Mouse (Mus musculus) heart, embryonic 14.5 days (tissue): ENCODE measurements at regions not wholly inside any gene's neighbourhood (a gene's known extent, or its start where the extent isn't known, plus 50 kb on each side); places are given as distances from the start of the nearest gene placed in this dataset.

Experiments
- ATAC-seq: fragments of 200-750 bp; cut with Nextera tagmentation; 2 replicates; pipeline ENCODE4 v1.8.0; 2017; ENCODE audit warnings: low read depth, moderate TSS enrichment; ENCODE audit not compliant: insufficient number of reproducible peaks, insufficient read depth, low FRiP score
- H3K27ac ChIP-seq, 2 experiments: fragments of 200-500 bp in 1 of 2; fragments of 300-500 bp in 1 of 2; sonication (generic) in 1 of 2; replicated peaks in 1 of 2; 2 replicates each; pipeline ENCODE4 v1.5.1; 2012 to 2014; ENCODE audit warnings: low read depth in 2 of 2, low read length in 2 of 2, control low read depth in 1 of 2, mild to moderate bottlenecking in 1 of 2, mixed read lengths in 1 of 2; ENCODE audit not compliant: control insufficient read depth in 1 of 2, insufficient read depth in 1 of 2
- H3K27me3 ChIP-seq: fragments of 300-500 bp; sonication (generic); 2 replicates; pipeline ENCODE4 v1.6.1; 2014; ENCODE audit warnings: mild to moderate bottlenecking, low read length, control low read depth; ENCODE audit not compliant: control insufficient read depth, insufficient read depth
- H3K36me3 ChIP-seq: fragments of 300-500 bp; sonication (generic); 2 replicates; pipeline ENCODE4 v1.6.1; 2014; ENCODE audit warnings: mild to moderate bottlenecking, control low read depth, low read length, mixed read lengths; ENCODE audit not compliant: control insufficient read depth, insufficient read depth
- H3K4me1 ChIP-seq, 2 experiments: fragments of 200-500 bp in 1 of 2; fragments of 300-500 bp in 1 of 2; sonication (generic) in 1 of 2; 2 replicates each; pipeline ENCODE4 v1.6.1; 2012 to 2014; ENCODE audit warnings: low read length in 2 of 2, control low read depth in 1 of 2, mixed read lengths in 1 of 2; ENCODE audit not compliant: control insufficient read depth in 2 of 2, insufficient read depth in 2 of 2
- H3K4me2 ChIP-seq: fragments of 300-500 bp; sonication (generic); 2 replicates; pipeline ENCODE4 v1.6.1; 2014; ENCODE audit warnings: mild to moderate bottlenecking, low read length
- H3K4me3 ChIP-seq, 2 experiments: fragments of 200-500 bp in 1 of 2; fragments of 300-500 bp in 1 of 2; sonication (generic) in 1 of 2; 2 replicates each; pipeline ENCODE4 v1.5.1; 2012 to 2014; ENCODE audit warnings: low read length in 2 of 2, mild to moderate bottlenecking in 2 of 2, control low read depth in 1 of 2, low read depth in 1 of 2, moderate library complexity in 1 of 2; ENCODE audit not compliant: control insufficient read depth in 1 of 2, insufficient read depth in 1 of 2
- H3K9ac ChIP-seq: fragments of 300-500 bp; sonication (generic); 2 replicates; pipeline ENCODE4 v1.6.1; 2014; ENCODE audit warnings: mild to moderate bottlenecking, low read length
- H3K9me3 ChIP-seq: fragments of 300-500 bp; sonication (generic); 2 replicates; pipeline ENCODE4 v1.6.1; 2016; ENCODE audit warnings: low read length, control low read depth; ENCODE audit not compliant: control insufficient read depth
- WGBS: fragments of 180-500 bp; shearing (Covaris S2); extraction: QIAGEN DNeasy Blood & Tissue Kit; methylation state at CpG from one replicate; pipeline ENCODE4 v1.1.7; 2014; 5-methylcytosine and 5-hydroxymethylcytosine counted together

DNA sequence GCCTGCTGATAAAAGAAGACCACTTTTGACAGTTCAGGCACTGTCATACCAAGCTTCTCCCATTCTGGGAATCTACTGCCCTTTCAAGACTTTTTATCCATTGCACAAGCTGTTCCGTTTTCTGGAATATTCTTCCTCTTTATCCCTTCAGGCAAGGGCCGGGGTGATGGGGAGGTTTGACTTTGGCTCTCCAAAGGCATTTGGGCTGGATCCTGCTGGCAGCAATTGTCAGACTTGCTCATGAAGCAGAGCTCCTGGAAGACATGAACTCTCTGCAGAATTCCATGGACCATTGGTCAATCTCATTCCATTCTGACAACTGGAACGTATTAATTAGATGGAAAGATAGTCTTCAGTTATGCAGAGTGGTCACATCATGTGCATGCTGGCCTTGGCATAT, 146.6 kb downstream of the Ptpn20 start:
- Histone ChIP-seq H3K4me2 (no peak overlapping the region), H3K36me3 (no peaks in the 10 kb centered on the region), H3K4me1 (no peaks in the 10 kb centered on the region), H3K4me3 (no peak overlapping the region), H3K9ac (no peak overlapping the region), H3K27me3 (no peaks in the 10 kb centered on the region), H3K9me3 (no peaks in the 10 kb centered on the region), H3K27ac (no peak overlapping the region)
- no peak for ATAC-seq
- 80% methylated on average over 3 of the region's 3 CpGs for WGBS

DNA sequence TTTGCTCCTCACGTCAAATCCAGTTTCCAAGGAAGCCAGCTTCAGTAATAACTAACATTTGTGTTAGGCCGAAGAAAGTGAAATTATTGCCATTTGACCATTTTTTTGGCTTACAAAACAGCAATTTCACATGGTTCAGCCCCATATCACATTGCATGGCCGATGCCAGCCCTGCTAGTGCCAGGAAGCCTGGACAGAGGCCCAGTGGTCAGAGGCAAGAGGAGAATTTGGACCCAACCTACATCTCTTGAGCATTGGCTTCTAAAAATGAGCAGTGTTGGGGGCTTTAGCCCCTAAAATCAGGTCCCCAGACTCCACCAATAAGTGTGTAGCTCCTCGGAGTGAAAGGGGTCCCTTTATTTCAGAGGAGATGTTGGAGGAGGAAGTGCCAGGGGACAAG, 157.2 kb downstream of the Ptpn20 start:
- Histone ChIP-seq H3K4me2 (no peak overlapping the region), H3K27ac (no peak overlapping the region), H3K4me3 (no peak overlapping the region), H3K27me3 (no peaks in the 10 kb centered on the region), H3K36me3 (no peaks in the 10 kb centered on the region), H3K9me3 (no peaks in the 10 kb centered on the region), H3K9ac (no peak overlapping the region), H3K4me1 (no peaks in the 10 kb centered on the region)
- no peak for ATAC-seq
- 76% methylated on average over 4 of the region's 4 CpGs for WGBS

GRCm38 (mm10) chr14:33759656-33760055, 163.7 kb upstream of the Gdf10 start:
- Histone ChIP-seq H3K4me3 (no peak overlapping the region), H3K4me1 (no peaks in the 10 kb centered on the region), H3K27ac (no peak overlapping the region), H3K27me3 (no peaks in the 10 kb centered on the region), H3K9ac (no peak overlapping the region), H3K4me2 (no peak overlapping the region), H3K9me3 (peaks cover 7% of the 10 kb centered on the region), H3K36me3 (no peaks in the 10 kb centered on the region)
- WGBS = 62% methylated on average over 7 of the region's 7 CpGs
- ATAC-seq = no peak

DNA sequence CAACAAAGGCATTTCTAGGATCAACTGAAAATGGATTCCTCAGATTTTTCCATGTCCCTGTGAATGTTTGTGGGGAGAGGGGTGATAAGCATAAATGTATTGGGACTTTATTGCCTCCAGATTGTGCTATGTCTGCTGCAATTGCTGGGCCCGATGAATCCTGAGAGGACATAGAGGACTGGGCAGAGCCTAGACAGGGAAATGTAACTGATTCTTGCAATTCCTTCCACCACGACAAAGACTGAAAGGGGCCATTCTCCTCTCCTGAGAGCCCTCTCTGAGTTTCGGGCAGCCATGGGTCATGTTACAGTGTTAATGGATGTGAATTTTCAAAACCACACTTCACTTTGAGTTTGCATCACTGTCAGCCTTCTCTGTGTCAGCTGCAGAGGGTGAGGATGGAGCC, 159.7 kb upstream of the Gdf10 start:
- Histone ChIP-seq H3K27ac (no peak overlapping the region), H3K4me3 (no peak overlapping the region), H3K27me3 (no peaks in the 10 kb centered on the region), H3K9ac (no peak overlapping the region), H3K9me3 (no peaks in the 10 kb centered on the region), H3K36me3 (no peaks in the 10 kb centered on the region), H3K4me1 (no peaks in the 10 kb centered on the region), H3K4me2 (no peak overlapping the region)
- no peak for ATAC-seq
- 61% methylated on average over 3 of the region's 3 CpGs for WGBS

- ATAC-seq = no peak
- Histone ChIP-seq H3K4me2 (no peak overlapping the region), H3K4me1 (no peaks in the 10 kb centered on the region), H3K27ac (no peak overlapping the region), H3K9ac (no peak overlapping the region), H3K9me3 (no peaks in the 10 kb centered on the region), H3K36me3 (no peaks in the 10 kb centered on the region), H3K4me3 (no peak overlapping the region), H3K27me3 (no peaks in the 10 kb centered on the region)
- WGBS = 54% methylated on average over 1 of the region's 1 CpGs
Observed at GRCm38 (mm10) chr14:33765767-33766166, 157.6 kb upstream of the Gdf10 start.

DNA sequence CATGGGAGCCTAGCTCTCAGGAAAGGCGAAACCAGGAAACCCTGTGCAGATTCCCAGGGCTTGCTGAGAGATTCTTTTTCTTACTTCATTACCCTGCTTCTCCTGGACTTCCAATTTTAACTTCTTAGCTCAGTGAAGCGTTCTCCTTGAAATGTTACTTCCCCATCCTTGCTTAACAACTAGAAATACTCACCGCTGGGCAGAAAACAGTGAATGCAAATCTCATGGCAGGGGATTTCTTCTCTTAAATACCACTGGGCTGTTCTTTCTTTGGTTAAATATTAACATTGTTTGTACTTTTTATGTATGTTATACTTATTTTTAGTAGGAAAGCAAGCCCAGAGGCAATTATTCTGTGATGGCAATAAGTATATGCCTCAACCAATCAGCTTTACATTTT, 151.0 kb upstream of the Gdf10 start:
- no peaks in the 10 kb centered on the region for H3K9me3 ChIP-seq
- H3K4me3 ChIP-seq = no peak overlapping the region
- no peaks in the 10 kb centered on the region for H3K27me3 ChIP-seq
- ATAC-seq = no peak
- H3K27ac ChIP-seq = no peak overlapping the region
- no peak overlapping the region for H3K4me2 ChIP-seq
- no peak overlapping the region for H3K9ac ChIP-seq
- 89% methylated on average over 3 of the region's 3 CpGs for WGBS
- no peaks in the 10 kb centered on the region for H3K36me3 ChIP-seq
- no peaks in the 10 kb centered on the region for H3K4me1 ChIP-seq

GRCm38 (mm10) chr14:33789556-33789955, 133.8 kb upstream of the Gdf10 start:
- Histone ChIP-seq H3K9ac (no peak overlapping the region), H3K27me3 (no peaks in the 10 kb centered on the region), H3K4me3 (no peak overlapping the region), H3K4me2 (no peak overlapping the region), H3K9me3 (no peaks in the 10 kb centered on the region), H3K4me1 (no peaks in the 10 kb centered on the region), H3K27ac (no peak overlapping the region), H3K36me3 (no peaks in the 10 kb centered on the region)
- WGBS = 28% methylated on average over 2 of the region's 2 CpGs
- no peak for ATAC-seq

GRCm38 (mm10) chr14:33794262-33794661, 129.1 kb upstream of the Gdf10 start:
- Histone ChIP-seq H3K36me3 (no peaks in the 10 kb centered on the region), H3K27ac (no peak overlapping the region), H3K9ac (no peak overlapping the region), H3K27me3 (no peaks in the 10 kb centered on the region), H3K4me1 (no peaks in the 10 kb centered on the region), H3K4me2 (no peak overlapping the region), H3K4me3 (no peak overlapping the region), H3K9me3 (no peaks in the 10 kb centered on the region)
- 76% methylated on average over 3 of the region's 3 CpGs for WGBS
- ATAC-seq = no peak
